Comparison of ENCODE assay signal across 21 mouse cellular contexts in the genomic region with DNA sequence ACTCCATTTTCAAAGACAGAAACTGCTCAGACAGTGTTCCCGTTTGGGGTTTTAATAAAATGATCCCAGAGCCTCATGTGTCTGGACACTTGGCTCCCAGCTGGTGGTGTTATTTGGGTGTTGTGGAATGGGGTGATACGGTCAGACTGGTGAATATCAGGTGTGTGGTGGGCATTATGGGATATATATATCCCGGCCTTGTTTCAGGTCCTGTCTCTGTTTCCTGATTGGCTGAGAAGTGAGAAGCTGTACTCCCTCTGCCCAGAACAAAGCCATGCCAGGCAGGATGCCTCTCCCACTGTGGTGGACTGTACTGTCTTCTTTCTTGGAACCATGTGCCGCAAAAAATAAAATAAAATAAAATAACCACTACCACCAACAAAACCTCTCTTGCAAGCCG. TPM values are rescaled to one million over a fixed set of nuclear protein-coding genes. Genes with fewer than 3 reads are reported as not detected.
DNase-seq lines count a peak whose midpoint lies in the region; ATAC-seq and TF ChIP-seq lines count a peak whose summit lies in the region.
"Had no signal": no experiment of that assay in that cellular context is flagged by ENCODE, and none has a peak within 500 bp of the region (broad histone marks: within the 10 kb centered on the region; RNA-seq: fewer than 3 reads in every experiment).

No protein-coding gene starts in this region.

- TF ChIP-seq CTCF in MEL (IDR thresholded peaks at IDR 0.05 in 2 of 3, conservative IDR thresholded peaks at IDR 0.05 in 1 of 3; ENCODE audit: control insufficient read depth in 1 of 3, insufficient read depth in 1 of 3, low read depth in 2 of 3, low read length in 3 of 3, poor library complexity in 1 of 3, severe bottlenecking in 1 of 3), result no peak
- no peak for TF ChIP-seq CTCF in bone marrow, adult 2 months (IDR thresholded peaks at IDR 0.05; ENCODE audit: control insufficient read depth, insufficient read depth, low read length)

- no peak for ATAC-seq in liver, embryonic 11.5 days (replicated peaks; ENCODE audit: low FRiP score)
- ATAC-seq in liver, embryonic 15.5 days (ENCODE audit: insufficient read depth), result no peak
- ATAC-seq in neural tube, embryonic 15.5 days (ENCODE audit: low FRiP score), result no peak

- no peak for DNase-seq in liver, embryonic 11.5 days (ENCODE audit: low spot score)
- DNase-seq in liver (no peak), MEL (ENCODE audit: low read depth, low spot score) (no peak)
- DNase-seq in adrenal gland, adult (ENCODE audit: inconsistent age in 2 of 2, low spot score in 1 of 2), result no peak
- DNase-seq: adrenal gland, postnatal 10 days; B cell, adult 2 months; cerebellum, adult 11-12 months; cerebellum, postnatal 14 days; forebrain, postnatal 0 days; gastrocnemius, postnatal 10 days; kidney, adult 11 months; kidney, postnatal 25 days; lung, postnatal 10 days; thymus, adult 18-20 months had no signal

- H3K27ac ChIP-seq in liver, embryonic 11.5 days (ENCODE audit: low read depth, low read length), result no peak overlapping the region
- peak overlapping the region; percentile 100; the same call in 1 of the 2 replicates for H3K27ac ChIP-seq in MEL (ENCODE audit: control insufficient read depth, low read depth, low read length)
- H3K27ac ChIP-seq in bone marrow, adult 2 months (ENCODE audit: control insufficient read depth, insufficient read depth, low read depth, low read length, poor library complexity), result peak overlapping the region; percentile 79
- peak overlapping the region; percentile 29; the same call in 1 of the 2 replicates for H3K27ac ChIP-seq in liver, embryonic 15.5 days (replicated peaks)
- H3K27ac ChIP-seq in neural tube, embryonic 15.5 days (replicated peaks), result no peak overlapping the region

- no peaks in the 10 kb centered on the region for H3K79me2 ChIP-seq in MEL (ENCODE audit: control insufficient read depth, insufficient read depth, low read length, poor library complexity)

- no peaks in the 10 kb centered on the region for H3K27me3 ChIP-seq in liver, embryonic 11.5 days (replicated peaks; ENCODE audit: control insufficient read depth, insufficient read depth, low read length)
- no peaks in the 10 kb centered on the region for H3K27me3 ChIP-seq in MEL (ENCODE audit: control insufficient read depth in 1 of 2, insufficient read depth in 2 of 2, low read length in 2 of 2)
- no peaks in the 10 kb centered on the region for H3K27me3 ChIP-seq in liver, embryonic 15.5 days
- no peaks in the 10 kb centered on the region for H3K27me3 ChIP-seq in neural tube, embryonic 15.5 days (replicated peaks)
- H3K27me3 ChIP-seq: hindbrain, embryonic 15.5 days; limb, embryonic 12.5 days; stomach, embryonic 15.5 days had no signal

- no peak overlapping the region for H3K4me3 ChIP-seq in liver, embryonic 11.5 days (ENCODE audit: low read depth, low read length)
- peak overlapping the region; percentile 74 to 79; a peak in 3 of 4 replicates for H3K4me3 ChIP-seq in MEL (ENCODE audit: control insufficient read depth in 1 of 2, insufficient read depth in 1 of 2, low read depth in 2 of 2, low read length in 2 of 2)
- H3K4me3 ChIP-seq in bone marrow, adult 2 months (replicated peaks; ENCODE audit: control insufficient read depth, low read depth, low read length), result no peak overlapping the region
- H3K4me3 ChIP-seq in liver, embryonic 15.5 days (replicated peaks), result no peak overlapping the region
- H3K4me3 ChIP-seq in neural tube, embryonic 15.5 days (replicated peaks), result no peak overlapping the region

- no peaks in the 10 kb centered on the region for H3K36me3 ChIP-seq in liver, embryonic 11.5 days (ENCODE audit: control insufficient read depth, insufficient read depth, low read length)
- peaks cover 0 to 8% of the 10 kb centered on the region in 2 experiments; a peak in 2 of 4 replicates for H3K36me3 ChIP-seq in MEL (ENCODE audit: control insufficient read depth in 1 of 2, insufficient read depth in 2 of 2, low read length in 2 of 2)
- no peaks in the 10 kb centered on the region for H3K36me3 ChIP-seq in liver, embryonic 15.5 days (replicated peaks)
- H3K36me3 ChIP-seq in neural tube, embryonic 15.5 days, result no peaks in the 10 kb centered on the region
- H3K36me3 ChIP-seq: heart, embryonic 10.5 days; hindbrain, embryonic 15.5 days; limb, embryonic 12.5 days; stomach, embryonic 15.5 days had no signal

- 77% methylated on average over 5 of the region's 5 CpGs for WGBS in liver, embryonic 11.5 days
- 78% methylated on average over 5 of the region's 5 CpGs for WGBS in bone marrow, adult 2 months
- 77% methylated on average over 5 of the region's 5 CpGs for WGBS in liver, embryonic 15.5 days (ENCODE audit: insufficient replicate concordance)
- WGBS in neural tube, embryonic 15.5 days, result 88% methylated on average over 5 of the region's 5 CpGs

- no peak for TF ChIP-seq RAD21 in MEL (IDR thresholded peaks at IDR 0.05; ENCODE audit: low read depth, low read length)

- no peak for TF ChIP-seq EP300 in MEL (IDR thresholded peaks at IDR 0.05; ENCODE audit: low read depth in 1 of 2, low read length in 2 of 2)

- peak overlapping the region; percentile 89 for H3K4me2 ChIP-seq in liver, embryonic 11.5 days
- H3K4me2 ChIP-seq in liver, embryonic 15.5 days, result peak overlapping the region; percentile 80; the same call in 1 of the 2 replicates
- H3K4me2 ChIP-seq in neural tube, embryonic 15.5 days, result no peak overlapping the region

- no peak for TF ChIP-seq POLR2A in MEL (IDR thresholded peaks at IDR 0.05; ENCODE audit: control insufficient read depth in 1 of 2, insufficient read depth in 1 of 2, low read depth in 1 of 2, low read length in 2 of 2, poor library complexity in 1 of 2)
- TF ChIP-seq POLR2A in bone marrow, adult 2 months (IDR thresholded peaks at IDR 0.05; ENCODE audit: borderline replicate concordance, control insufficient read depth, low read depth, low read length), result no peak

- no peaks in the 10 kb centered on the region for H3K9me3 ChIP-seq in liver, embryonic 11.5 days (ENCODE audit: control insufficient read depth, low read length)
- no peaks in the 10 kb centered on the region for H3K9me3 ChIP-seq in MEL (replicated peaks; ENCODE audit: insufficient read depth, low read length)
- H3K9me3 ChIP-seq in liver, embryonic 15.5 days (replicated peaks), result no peaks in the 10 kb centered on the region
- H3K9me3 ChIP-seq in neural tube, embryonic 15.5 days (replicated peaks), result no peaks in the 10 kb centered on the region
- H3K9me3 ChIP-seq: heart, embryonic 10.5 days; hindbrain, embryonic 15.5 days; limb, embryonic 12.5 days; stomach, embryonic 15.5 days had no signal

- H3K4me1 ChIP-seq in liver, embryonic 11.5 days (replicated peaks; ENCODE audit: control insufficient read depth, insufficient read depth, low read length), result peaks cover 11% of the 10 kb centered on the region; the same call in 1 of the 2 replicates
- H3K4me1 ChIP-seq in MEL (ENCODE audit: control insufficient read depth in 1 of 2, insufficient read depth in 2 of 2, low read length in 2 of 2), result peaks cover 0 to 11% of the 10 kb centered on the region in 2 experiments; a peak in 2 of 4 replicates
- peaks cover 15% of the 10 kb centered on the region; the same call in 1 of the 2 replicates for H3K4me1 ChIP-seq in bone marrow, adult 2 months (ENCODE audit: control insufficient read depth, insufficient read depth, low read length)
- H3K4me1 ChIP-seq in liver, embryonic 15.5 days (replicated peaks), result peaks cover 45% of the 10 kb centered on the region
- peaks cover 11% of the 10 kb centered on the region for H3K4me1 ChIP-seq in neural tube, embryonic 15.5 days
- H3K4me1 ChIP-seq: stomach, embryonic 15.5 days had no signal

- H3K9ac ChIP-seq in liver, embryonic 11.5 days (ENCODE audit: low read depth, low read length), result no peak overlapping the region
- H3K9ac ChIP-seq in MEL (ENCODE audit: control insufficient read depth, low read depth, low read length, poor library complexity, severe bottlenecking), result peak overlapping the region; percentile 98; the same call in 1 of the 2 replicates
- no peak overlapping the region for H3K9ac ChIP-seq in liver, embryonic 15.5 days
- H3K9ac ChIP-seq in neural tube, embryonic 15.5 days (replicated peaks), result no peak overlapping the region
- H3K9ac ChIP-seq: stomach, embryonic 15.5 days had no signal

TF ChIP-seq in MEL, 35 proteins besides CTCF, POLR2A, EP300 and RAD21:
- TF ChIP-seq SIN3A (IDR thresholded peaks at IDR 0.05; ENCODE audit: low read length) (no peak), BHLHE40 (IDR thresholded peaks at IDR 0.05; ENCODE audit: borderline replicate concordance, low read depth, low read length) (no peak), MAX (IDR thresholded peaks at IDR 0.05; ENCODE audit: low read length) (no peak), SMC3 (IDR thresholded peaks at IDR 0.05; ENCODE audit: low read depth, low read length) (no peak), TCF12 (IDR thresholded peaks at IDR 0.05; ENCODE audit: low read depth, low read length) (no peak), GATA1 (IDR thresholded peaks at IDR 0.05; ENCODE audit: low read depth, low read length) (no peak), MXI1 (IDR thresholded peaks at IDR 0.05; ENCODE audit: low read depth, low read length) (no peak), POLR2AphosphoS2 (IDR thresholded peaks at IDR 0.05; ENCODE audit: low read length) (no peak)
TF ChIP-seq in MEL: peak in this region for 0.

RNA-seq across cellular contexts. Expression of a gene that starts 7.8 kb away (rescaled TPM):
- 50.7 and 53.6 TPM in 2 replicates for polyA plus RNA-seq in liver, embryonic 11.5 days (2014; fragmentation: Nextera tagmentation; extraction: Ambion mirVana)
- 55.3 and 55.9 TPM in 2 replicates for total RNA-seq in MEL (2012; rRNA removed)
- 10 to 100 TPM in 1 of 2 experiments, not detected in 1; 62.9 TPM for polyA plus RNA-seq in MEL (2012; ENCODE audit: insufficient read depth in 1 of 2, insufficient read length in 2 of 2, low read depth in 1 of 2, low replicate concordance in 2 of 2, missing spikeins in 1 of 2)
- 13.7 and 34.3 TPM in 2 replicates for polyA plus RNA-seq in bone marrow, adult 2 months (2011; ENCODE audit: insufficient read depth, insufficient read length, low replicate concordance, missing spikeins)
- 25.6 and 31.1 TPM in 2 replicates for polyA plus RNA-seq in liver, embryonic 15.5 days (2015; fragmentation: Nextera tagmentation; extraction: Ambion mirVana)
- 69.6 and 71.7 TPM in 2 replicates for polyA plus RNA-seq in neural tube, embryonic 15.5 days (2015; fragmentation: Nextera tagmentation; extraction: Ambion mirVana)

Comparison
In these comparisons a context has a peak if more than half of its experiments do, and no peak if none do; other contexts are left out.
1. H3K27ac ChIP-seq: peak in MEL (single experiment), bone marrow, adult 2 months (single experiment) and liver, embryonic 15.5 days (single experiment); none in liver, embryonic 11.5 days (single experiment) and neural tube, embryonic 15.5 days (single experiment).
2. H3K4me3 ChIP-seq: peak in MEL (2 of 2); none in liver, embryonic 11.5 days (single experiment), bone marrow, adult 2 months (single experiment), liver, embryonic 15.5 days (single experiment) and neural tube, embryonic 15.5 days (single experiment).